Mouse (Mus musculus) CH12.LX (cell line): ENCODE measurements around the gene Bcl2l12. TPM values are rescaled to one million over a fixed set of nuclear protein-coding genes. Genes with fewer than 3 reads are reported as not detected.

ENCODE experiments used
- DNase-seq: peaks from one replicate; pipeline ENCODE4 v3.0.0-alpha.2; 2013; ENCODE audit errors: extremely low read depth
- H3K27ac ChIP-seq: 2 replicates; pipeline ENCODE4 v1.5.1; 2012; ENCODE audit warnings: low read depth, mild to moderate bottlenecking, control low read depth, moderate library complexity; ENCODE audit not compliant: insufficient read depth
- H3K27me3 ChIP-seq: replicated peaks from 2 replicates; pipeline ENCODE3; 2012; ENCODE audit warnings: inconsistent platforms
- H3K36me3 ChIP-seq, 2 experiments: replicated peaks in 1 of 2; 2 replicates each; pipeline versions ENCODE3 to v1.6.1; 2012; ENCODE audit warnings: inconsistent platforms in 1 of 2, low read length in 1 of 2, mild to moderate bottlenecking in 1 of 2, mixed read lengths in 1 of 2, moderate library complexity in 1 of 2; ENCODE audit not compliant: control insufficient read depth in 1 of 2, insufficient read depth in 1 of 2
- H3K4me1 ChIP-seq, 2 experiments: 2 replicates each; pipeline ENCODE4 v1.6.1; 2012; ENCODE audit warnings: inconsistent platforms in 1 of 2, moderate library complexity in 1 of 2; ENCODE audit not compliant: insufficient read depth in 2 of 2, control insufficient read depth in 1 of 2
- H3K4me2 ChIP-seq: 2 replicates; pipeline ENCODE4 v1.6.1; 2012; ENCODE audit warnings: low read depth, mild to moderate bottlenecking, control low read depth; ENCODE audit not compliant: poor library complexity, insufficient read depth, severe bottlenecking
- H3K4me3 ChIP-seq, 3 experiments: fragments of 150-350 bp in 1 of 3; sonication (generic) in 1 of 3; replicated peaks in 1 of 3; 2 replicates each; pipeline versions ENCODE3 to v1.5.1; 2011 to 2012; ENCODE audit warnings: low read depth in 2 of 3, low read length in 2 of 3, mild to moderate bottlenecking in 2 of 3, moderate library complexity in 2 of 3, control low read depth in 1 of 3, improper control_type of control experiment in 1 of 3, inconsistent platforms in 1 of 3, mixed read lengths in 1 of 3; ENCODE audit not compliant: poor library complexity in 1 of 3
- H3K79me2 ChIP-seq: replicated peaks from 2 replicates; pipeline ENCODE4 v1.6.1; 2012; ENCODE audit warnings: mild to moderate bottlenecking, moderate library complexity; ENCODE audit not compliant: control insufficient read depth, poor library complexity, insufficient read depth, severe bottlenecking; ENCODE audit errors: extremely low read depth
- H3K9ac ChIP-seq: 2 replicates; pipeline ENCODE4 v1.6.1; 2012; ENCODE audit warnings: low read depth, mild to moderate bottlenecking, control low read depth, moderate library complexity; ENCODE audit not compliant: insufficient read depth
- H3K9me3 ChIP-seq: replicated peaks from 2 replicates; pipeline ENCODE3; 2012; ENCODE audit warnings: low read length, inconsistent platforms, mixed read lengths
- CHD1 ChIP-seq: IDR thresholded peaks from 2 replicates; pipeline ENCODE4 v1.6.1; 2012; ENCODE audit warnings: low read depth, low read length, improper control_type of control experiment, inconsistent platforms
- CHD2 ChIP-seq: IDR thresholded peaks from 2 replicates; pipeline ENCODE4 v1.6.1; 2011; ENCODE audit warnings: low read length, improper control_type of control experiment
- CTCF ChIP-seq, 2 experiments: IDR thresholded peaks in 1 of 2; conservative IDR thresholded peaks in 1 of 2; 2 replicates each; pipeline ENCODE4 v1.5.1; 2011 to 2012; ENCODE audit warnings: low read depth in 2 of 2, low read length in 2 of 2, improper control_type of control experiment in 1 of 2, inconsistent platforms in 1 of 2, mild to moderate bottlenecking in 1 of 2, moderate library complexity in 1 of 2
- E2F4 ChIP-seq: IDR thresholded peaks from 2 replicates; pipeline ENCODE4 v1.6.1; 2011; ENCODE audit warnings: low read depth, low read length, improper control_type of control experiment; ENCODE audit not compliant: insufficient replicate concordance
- ETS1 ChIP-seq: conservative IDR thresholded peaks from 2 replicates; pipeline ENCODE4 v1.6.1; 2012; ENCODE audit warnings: low read depth, mild to moderate bottlenecking, inconsistent platforms, low read length, improper control_type of control experiment, moderate library complexity
- GABPA ChIP-seq: IDR thresholded peaks from 2 replicates; pipeline ENCODE4 v1.6.1; 2012; ENCODE audit warnings: low read depth, low read length, improper control_type of control experiment, inconsistent platforms; ENCODE audit not compliant: insufficient replicate concordance
- HCFC1 ChIP-seq: IDR thresholded peaks from 2 replicates; pipeline ENCODE4 v1.6.1; 2012; ENCODE audit warnings: low read depth, mild to moderate bottlenecking, inconsistent platforms, low read length, improper control_type of control experiment
- JUN ChIP-seq: IDR thresholded peaks from 2 replicates; pipeline ENCODE4 v1.6.1; 2011; ENCODE audit warnings: low read depth, mild to moderate bottlenecking, low read length, improper control_type of control experiment, moderate library complexity; ENCODE audit not compliant: insufficient read depth
- JUND ChIP-seq: conservative IDR thresholded peaks from 2 replicates; pipeline ENCODE4 v1.6.1; 2011; ENCODE audit warnings: low read depth, low read length, improper control_type of control experiment
- MAX ChIP-seq: IDR thresholded peaks from 2 replicates; pipeline ENCODE4 v1.6.1; 2011; ENCODE audit warnings: low read length, improper control_type of control experiment
- NELFE ChIP-seq: IDR thresholded peaks from 2 replicates; pipeline ENCODE4 v1.6.1; 2011; ENCODE audit warnings: low read depth, low read length, improper control_type of control experiment
- POLR2A ChIP-seq: IDR thresholded peaks from 2 replicates; pipeline ENCODE4 v1.6.1; 2011; ENCODE audit warnings: low read depth, mild to moderate bottlenecking, improper control_type of control experiment, low read length
- POLR2AphosphoS2 ChIP-seq: IDR thresholded peaks from 2 replicates; pipeline ENCODE4 v1.6.1; 2011; ENCODE audit warnings: low read depth, low read length, improper control_type of control experiment
- RAD21 ChIP-seq: IDR thresholded peaks from 2 replicates; pipeline ENCODE4 v1.6.1; 2011; ENCODE audit warnings: low read depth, mild to moderate bottlenecking, low read length, improper control_type of control experiment, moderate library complexity
- SIN3A ChIP-seq: IDR thresholded peaks from 2 replicates; pipeline ENCODE4 v1.6.1; 2012; ENCODE audit warnings: low read length, improper control_type of control experiment, inconsistent platforms
- SMC3 ChIP-seq: IDR thresholded peaks from 2 replicates; pipeline ENCODE4 v1.6.1; 2011; ENCODE audit warnings: low read depth, low read length, improper control_type of control experiment
- ZKSCAN1 ChIP-seq: IDR thresholded peaks from 2 replicates; pipeline ENCODE4 v1.6.1; 2012; ENCODE audit warnings: low read depth, inconsistent platforms, low read length, improper control_type of control experiment, borderline replicate concordance
- ZMIZ1 ChIP-seq: IDR thresholded peaks from 2 replicates; pipeline ENCODE4 v1.6.1; 2012; ENCODE audit warnings: low read depth, mild to moderate bottlenecking, inconsistent platforms, low read length, improper control_type of control experiment
- dilution Hi-C: fragments of 300-500 bp; cut with MboI; formaldehyde crosslinking; loops from 2 replicates; pipeline ENCODE4 v1.14.3; 2020; ENCODE audit warnings: low sequenced_read_pairs; ENCODE audit not compliant: extremely low pct_unique_long_range_greater_than_20kb, extremely low pct_ligation_motif_present
- in situ Hi-C: fragments of 300-500 bp; cut with MboI; formaldehyde crosslinking; loops from 3 replicates; pipeline ENCODE4 v1.14.3; 2019; ENCODE audit warnings: low sequenced_read_pairs, low pct_ligation_motif_present, low pct_unique_long_range_greater_than_20kb, mixed read lengths
- polyA plus RNA-seq: library from polyadenylated mRNA; unstranded; fragments of >175 nt; gene quantifications from 2 replicates; pipeline ENCODE4 v1.2.1, GENCODE M21; 2012; ENCODE audit warnings: low read depth; ENCODE audit not compliant: insufficient read length
- total RNA-seq, 2 experiments: library from RNA; depleted of rRNA; stranded (reverse); fragments of 300-350 nt in 1 of 2; fragments of >200 nt in 1 of 2; gene quantifications; 2 replicates each; pipeline ENCODE4 v1.2.3; 2012 to 2014

Gene Bcl2l12
- total and polyA plus RNA-seq, 3 experiments: 9.2 to 12.6 (median 11.8) TPM

- H3K9ac ChIP-seq: no peak overlapping the region
- no peak overlapping the region for H3K4me3 ChIP-seq
- no peak for DNase-seq
- TF ChIP-seq GABPA (no peak), SMC3 (no peak), RAD21 (no peak), CHD1 (no peak), JUND (no peak), ETS1 (no peak), HCFC1 (no peak), JUN (no peak), POLR2AphosphoS2 (no peak), E2F4 (no peak), ZKSCAN1 (no peak), ZMIZ1 (no peak), SIN3A (no peak), MAX (no peak), POLR2A (no peak), CHD2 (no peak), NELFE (no peak)
- H3K36me3 ChIP-seq: peaks cover 0 to 37% of the 10 kb centered on the region in 2 experiments
- in situ Hi-C loops: loop anchor here (10.0 kb wide), 2 partner anchors 101 to 211 kb away; partner anchors contain the start of genes Pnkp and Vrk3
- H3K27ac ChIP-seq: no peak overlapping the region
- no peaks in the 10 kb centered on the region for H3K79me2 ChIP-seq
- H3K27me3 ChIP-seq: peaks cover 13% of the 10 kb centered on the region
- dilution Hi-C loops: no loop called here
- H3K4me1 ChIP-seq: peaks cover 6 to 30% of the 10 kb centered on the region in 2 experiments
- no peaks in the 10 kb centered on the region for H3K9me3 ChIP-seq
- no peak overlapping the region for H3K4me2 ChIP-seq
Measured at GRCm38 (mm10) chr7:44956266-44956665, 42.2 kb downstream of the Bcl2l12 start.

- peaks cover 0 to 30% of the 10 kb centered on the region in 2 experiments for H3K36me3 ChIP-seq
- TF ChIP-seq CTCF (conservative IDR thresholded peaks at IDR 0.05 in 1 of 2, IDR thresholded peaks at IDR 0.05 in 1 of 2; ENCODE audit: low read depth in 2 of 2, low read length in 2 of 2) (peak; percentile 25 to 73; a peak in 2 of 4 replicates), ZMIZ1 (no peak), SMC3 (peak; percentile 58), RAD21 (peak; percentile 64)
- no peak overlapping the region for H3K9ac ChIP-seq
- H3K79me2 ChIP-seq: no peaks in the 10 kb centered on the region
- no peak overlapping the region for H3K27ac ChIP-seq
- H3K4me3 ChIP-seq: no peak overlapping the region
- H3K4me2 ChIP-seq: no peak overlapping the region
- dilution Hi-C loops: no loop called here
- no peak for DNase-seq
- peaks cover 19% of the 10 kb centered on the region for H3K27me3 ChIP-seq
- peaks cover 6 to 26% of the 10 kb centered on the region in 2 experiments for H3K4me1 ChIP-seq
- in situ Hi-C loops: loop anchor here (10.0 kb wide), 2 partner anchors 101 to 211 kb away; partner anchors contain the start of genes Pnkp and Vrk3
- H3K9me3 ChIP-seq: no peaks in the 10 kb centered on the region
Measured at GRCm38 (mm10) chr7:44955628-44956027, 42.9 kb downstream of the Bcl2l12 start.
